Mouse (Mus musculus) stomach, postnatal 0 days (tissue): ENCODE measurements at regions not wholly inside any gene's neighbourhood (a gene's known extent, or its start where the extent isn't known, plus 50 kb on each side); places are given as distances from the start of the nearest gene placed in this dataset.

Experiments used
- CTCF ChIP-seq: IDR thresholded peaks from 2 replicates; pipeline ENCODE4 v1.5.1; 2016; ENCODE audit warnings: antibody characterized with exemption, low read depth, mild to moderate bottlenecking, moderate library complexity
- EP300 ChIP-seq: optimal IDR thresholded peaks from 2 replicates; pipeline ENCODE3; 2016; ENCODE audit warnings: antibody characterized with exemption

- TF ChIP-seq CTCF (no peak), EP300 (no peak)
Observed at GRCm38 (mm10) chr5:133890728-133891127, 208.8 kb upstream of the Castor2 start.
